Mouse (Mus musculus) cortical plate, adult 2 months (tissue): ENCODE results near the gene Irak3.

ENCODE experiments used
- CTCF ChIP-seq: fragments of 200-500 bp; IDR thresholded peaks from 2 replicates; pipeline ENCODE4 v1.5.1; 2011; ENCODE audit warnings: mild to moderate bottlenecking, control low read depth, low read length; ENCODE audit not compliant: insufficient read depth; ENCODE audit errors: extremely low read depth
- POLR2A ChIP-seq: fragments of 200-500 bp; IDR thresholded peaks from 2 replicates; pipeline ENCODE4 v1.6.1; 2011; ENCODE audit warnings: mild to moderate bottlenecking, low read length, control low read depth; ENCODE audit not compliant: insufficient read depth; ENCODE audit errors: extremely low read depth

DNA sequence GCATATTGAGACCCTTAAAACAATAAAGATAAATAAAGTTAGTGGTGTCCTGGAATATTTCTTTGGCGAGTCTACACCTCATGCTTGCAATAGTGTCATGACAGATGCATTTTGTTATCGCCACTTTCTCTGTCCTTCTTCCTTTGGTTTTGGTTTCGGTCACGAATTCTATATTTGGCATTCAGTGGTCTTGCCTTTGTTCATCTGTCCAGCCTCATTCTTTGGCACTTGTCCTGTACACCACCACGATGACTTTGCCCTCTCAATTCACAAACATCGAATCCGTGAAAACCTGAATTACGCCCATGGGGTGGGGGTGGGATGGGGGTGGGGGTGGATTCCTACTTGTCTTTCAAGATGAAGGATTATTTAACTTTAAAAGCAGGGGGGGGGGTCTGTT, 6.1 kb upstream of the Irak3 start:
- TF ChIP-seq POLR2A (no peak), CTCF (no peak)
